Mouse (Mus musculus) heart, adult 2 months (tissue): ENCODE measurements around the gene Gpha2.

ENCODE experiments used
- CTCF ChIP-seq: fragments of 200-600 bp; IDR thresholded peaks from 2 replicates; pipeline ENCODE4 v1.8.1; 2022; ENCODE audit warnings: antibody characterized with exemption, mild to moderate bottlenecking, moderate library complexity
- POLR2A ChIP-seq: fragments of 200-500 bp; IDR thresholded peaks from 2 replicates; pipeline ENCODE4 v1.6.1; 2011; ENCODE audit warnings: mild to moderate bottlenecking, low read depth, low read length, control low read depth; ENCODE audit not compliant: insufficient read depth

DNA sequence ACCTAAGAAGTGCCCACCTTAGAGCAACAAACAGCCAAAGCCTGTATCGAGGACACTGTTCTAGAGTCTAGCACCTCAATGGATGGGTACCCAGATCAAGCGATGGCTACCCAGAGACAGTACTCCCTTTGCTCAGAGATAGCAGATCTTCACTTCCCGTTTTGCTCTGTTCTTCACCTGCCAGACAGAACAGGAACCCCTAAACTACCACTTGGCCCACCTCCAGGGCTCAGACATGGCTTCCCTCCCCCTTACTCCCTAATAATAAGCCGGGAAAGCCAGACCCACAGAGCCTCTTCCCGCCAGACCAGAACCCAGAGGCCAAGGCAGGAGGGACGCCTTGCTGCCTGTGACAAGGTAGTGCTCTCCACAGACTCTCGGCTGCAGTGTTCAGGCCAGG lies 10.7 kb downstream of the Gpha2 start:
- TF ChIP-seq POLR2A (no peak), CTCF (no peak)
